Comparison of ENCODE assay signal across 13 mouse cellular contexts in genomic region chr10:64083813-64084212, GRCm38 (mm10). TPM values are rescaled to one million over a fixed set of nuclear protein-coding genes. Genes with fewer than 3 reads are reported as not detected.
DNase-seq lines count a peak whose midpoint lies in the region; ATAC-seq lines count a peak whose summit lies in the region.
"Had no signal": no experiment of that assay in that cellular context is flagged by ENCODE, and none has a peak within 500 bp of the region (broad histone marks: within the 10 kb centered on the region; RNA-seq: fewer than 3 reads in every experiment).

No protein-coding gene starts in this region.

- peak overlapping the region; percentile 39; the same call in 1 of the 2 replicates for H3K9ac ChIP-seq in midbrain, embryonic 13.5 days (replicated peaks)
- H3K9ac ChIP-seq in hindbrain, embryonic 12.5 days = no peak overlapping the region

- peak overlapping the region; percentile 45 for H3K4me2 ChIP-seq in midbrain, embryonic 13.5 days (replicated peaks)
- H3K4me2 ChIP-seq in hindbrain, embryonic 12.5 days (replicated peaks) = peak overlapping the region; percentile 35

- peak overlapping the region; percentile 8; the same call in 1 of the 2 replicates for H3K4me3 ChIP-seq in midbrain, embryonic 13.5 days (replicated peaks)
- H3K4me3 ChIP-seq in midbrain, embryonic 10.5 days = no peak overlapping the region
- peak overlapping the region; percentile 4; the same call in 1 of the 2 replicates for H3K4me3 ChIP-seq in hindbrain, embryonic 12.5 days
- H3K4me3 ChIP-seq: megakaryocyte, embryonic 14.5 days had no signal

- H3K4me1 ChIP-seq in midbrain, embryonic 13.5 days (replicated peaks) = peaks cover 36% of the 10 kb centered on the region
- H3K4me1 ChIP-seq in midbrain, embryonic 10.5 days = peaks cover 33% of the 10 kb centered on the region
- peaks cover 24% of the 10 kb centered on the region for H3K4me1 ChIP-seq in hindbrain, embryonic 12.5 days

- DNase-seq in cerebellum, adult 11 months = peak; percentile 37
- no peak for DNase-seq in midbrain, embryonic 10.5 days (ENCODE audit: low spot score)
- peak; percentile 70 for DNase-seq in retina, postnatal 1 day
- no peak for DNase-seq in thymus, adult 18-20 months
- no peak for DNase-seq in adrenal gland, postnatal 25 days
- DNase-seq: adrenal gland, postnatal 14 days; thymus, postnatal 4 days had no signal

- H3K36me3 ChIP-seq in midbrain, embryonic 13.5 days = no peaks in the 10 kb centered on the region
- H3K36me3 ChIP-seq in midbrain, embryonic 10.5 days = no peaks in the 10 kb centered on the region
- H3K36me3 ChIP-seq in hindbrain, embryonic 12.5 days = no peaks in the 10 kb centered on the region

- WGBS in midbrain, embryonic 13.5 days = 62% methylated on average over 11 of the region's 11 CpGs
- WGBS in midbrain, embryonic 10.5 days = 60% methylated on average over 11 of the region's 11 CpGs
- 42% methylated on average over 11 of the region's 11 CpGs for WGBS in hindbrain, embryonic 12.5 days

- peaks cover 5% of the 10 kb centered on the region for H3K27me3 ChIP-seq in midbrain, embryonic 13.5 days
- H3K27me3 ChIP-seq in midbrain, embryonic 10.5 days (ENCODE audit: low read depth, poor library complexity, severe bottlenecking) = peaks cover 15% of the 10 kb centered on the region
- peaks cover 9% of the 10 kb centered on the region for H3K27me3 ChIP-seq in hindbrain, embryonic 12.5 days

- no peak for ATAC-seq in cerebellum, adult (ENCODE audit: insufficient number of reproducible peaks, low FRiP score, low TSS enrichment)
- no peak for ATAC-seq in midbrain, embryonic 13.5 days
- ATAC-seq in hindbrain, embryonic 12.5 days (ENCODE audit: low FRiP score) = peak; percentile 20; the same call in 1 of the 2 replicates

- H3K9me3 ChIP-seq in midbrain, embryonic 13.5 days = no peaks in the 10 kb centered on the region
- H3K9me3 ChIP-seq in midbrain, embryonic 10.5 days (replicated peaks) = no peaks in the 10 kb centered on the region
- H3K9me3 ChIP-seq in hindbrain, embryonic 12.5 days (replicated peaks) = no peaks in the 10 kb centered on the region
- H3K9me3 ChIP-seq: megakaryocyte, embryonic 14.5 days had no signal

- no peak overlapping the region for H3K27ac ChIP-seq in midbrain, embryonic 13.5 days
- no peak overlapping the region for H3K27ac ChIP-seq in midbrain, embryonic 10.5 days (replicated peaks)
- H3K27ac ChIP-seq in hindbrain, embryonic 12.5 days = 0 out of 2 replicates have a peak overlapping the region, but pooled peaks have one; percentile 30

RNA-seq across cellular contexts. Expression of gene Lrrtm3, which starts 6.3 kb away (rescaled TPM):
- polyA plus RNA-seq in midbrain, embryonic 13.5 days (2015; fragmentation: Nextera tagmentation; extraction: Ambion mirVana) = 16.9 and 17.3 TPM in 2 replicates
- polyA plus RNA-seq in midbrain, embryonic 10.5 days (2016; fragmentation: Nextera tagmentation; extraction: Ambion mirVana) = 0.96 and 1.8 TPM in 2 replicates
- 11.6 and 12.6 TPM in 2 replicates for polyA plus RNA-seq in hindbrain, embryonic 12.5 days (2016; fragmentation: Nextera tagmentation; extraction: Ambion mirVana)
- total RNA-seq in adrenal gland, postnatal 25 days (2021) = 0.33 and 1.2 TPM in 2 replicates
- total RNA-seq: liver, adult 2 months; MEL had no signal
- polyA plus RNA-seq: liver, adult 2 months had no signal

Comparison
In these comparisons a context has a peak if more than half of its experiments do, and no peak if none do; other contexts are left out.
1. DNase-seq: peak in cerebellum, adult 11 months (single experiment) and retina, postnatal 1 day (single experiment); none in midbrain, embryonic 10.5 days (single experiment), thymus, adult 18-20 months (0 of 2) and adrenal gland, postnatal 25 days (single experiment).